Mouse (Mus musculus): ENCODE measurements at regions not wholly inside any gene's neighbourhood (a gene's known extent, or its start where the extent isn't known, plus 50 kb on each side); places are given as distances from the start of the nearest gene placed in this dataset.

GRCm38 (mm10) chr3:59451084-59451483, 106.9 kb upstream of the Igsf10 start:
- Histone ChIP-seq H3K4me3 (no peak overlapping the region), H3K9me3 (no peaks in the 10 kb centered on the region), H3K4me1 (0 out of 2 replicates have a peak, but pooled peaks cover 6% of the 10 kb centered on the region), H3K9ac (no peak overlapping the region), H3K27ac (peak overlapping the region; percentile 72), H3K36me3 (no peaks in the 10 kb centered on the region), H3K27me3 (no peaks in the 10 kb centered on the region), H3K4me2 (no peak overlapping the region)
- no peak for ATAC-seq (ENCODE audit: insufficient number of reproducible peaks, low FRiP score, low TSS enrichment, low read depth)
- WGBS, result 21% methylated on average over 3 of the region's 3 CpGs

- Histone ChIP-seq H3K9ac (no peak overlapping the region), H3K9me3 (no peaks in the 10 kb centered on the region), H3K27me3 (no peaks in the 10 kb centered on the region), H3K4me1 (no peaks in the 10 kb centered on the region), H3K36me3 (no peaks in the 10 kb centered on the region), H3K27ac (no peak overlapping the region), H3K4me2 (no peak overlapping the region), H3K4me3 (no peak overlapping the region)
- ATAC-seq (ENCODE audit: insufficient number of reproducible peaks, low FRiP score, low TSS enrichment, low read depth), result no peak
- 91% methylated on average over 2 of the region's 2 CpGs for WGBS
These were observed 79.4 kb upstream of the Igsf10 start for GRCm38 (mm10) chr3:59423621-59424020.

GRCm38 (mm10) chr3:59409131-59409530, 64.9 kb upstream of the Igsf10 start:
- Histone ChIP-seq H3K9me3 (no peaks in the 10 kb centered on the region), H3K4me1 (no peaks in the 10 kb centered on the region), H3K36me3 (no peaks in the 10 kb centered on the region), H3K4me3 (no peak overlapping the region), H3K27ac (no peak overlapping the region), H3K27me3 (no peaks in the 10 kb centered on the region), H3K4me2 (no peak overlapping the region), H3K9ac (no peak overlapping the region)
- no peak for ATAC-seq (ENCODE audit: insufficient number of reproducible peaks, low FRiP score, low TSS enrichment, low read depth)
- WGBS, result 78% methylated on average over 1 of the region's 1 CpGs

- no peak overlapping the region for H3K4me3 ChIP-seq
These were observed 61.8 kb upstream of the Igsf10 start for GRCm38 (mm10) chr3:59406035-59406434.

GRCm38 (mm10) chr3:59401856-59402255, 57.7 kb upstream of the Igsf10 start:
- no peak overlapping the region for H3K4me3 ChIP-seq
- no peak; the same call in 1 of the 2 replicates for ATAC-seq (ENCODE audit: insufficient number of reproducible peaks, low FRiP score, low TSS enrichment, low read depth)
- H3K27ac ChIP-seq, result no peak overlapping the region
- no peaks in the 10 kb centered on the region for H3K9me3 ChIP-seq
- WGBS, result 54% methylated on average over 5 of the region's 5 CpGs
- H3K9ac ChIP-seq, result no peak overlapping the region
- no peaks in the 10 kb centered on the region for H3K4me1 ChIP-seq
- no peaks in the 10 kb centered on the region for H3K36me3 ChIP-seq
- H3K27me3 ChIP-seq, result no peaks in the 10 kb centered on the region
- no peak overlapping the region for H3K4me2 ChIP-seq

More at GRCm38 (mm10) chr3:59406035-59406434, 61.8 kb upstream of the Igsf10 start:
- WGBS, result 85% methylated on average over 3 of the region's 3 CpGs
- Histone ChIP-seq H3K27me3 (no peaks in the 10 kb centered on the region), H3K27ac (no peak overlapping the region), H3K4me1 (no peaks in the 10 kb centered on the region), H3K9ac (no peak overlapping the region), H3K36me3 (no peaks in the 10 kb centered on the region), H3K9me3 (no peaks in the 10 kb centered on the region), H3K4me2 (no peak overlapping the region)
- no peak for ATAC-seq (ENCODE audit: insufficient number of reproducible peaks, low FRiP score, low TSS enrichment, low read depth)

GRCm38 (mm10) chr3:59401425-59401824, 57.2 kb upstream of the Igsf10 start:
- 74% methylated on average over 4 of the region's 4 CpGs for WGBS
- H3K27me3 ChIP-seq, result no peaks in the 10 kb centered on the region
- no peak overlapping the region for H3K9ac ChIP-seq
- H3K4me1 ChIP-seq, result no peaks in the 10 kb centered on the region
- no peaks in the 10 kb centered on the region for H3K36me3 ChIP-seq
- no peak overlapping the region for H3K4me3 ChIP-seq
- ATAC-seq (ENCODE audit: insufficient number of reproducible peaks, low FRiP score, low TSS enrichment, low read depth), result no peak
- H3K27ac ChIP-seq, result no peak overlapping the region
- H3K4me2 ChIP-seq, result no peak overlapping the region
- H3K9me3 ChIP-seq, result no peaks in the 10 kb centered on the region
